Mouse (Mus musculus) hindbrain, embryonic 13.5 days (tissue): ENCODE results near the gene Tekt4. TPM values are rescaled to one million over a fixed set of nuclear protein-coding genes. Genes with fewer than 3 reads are reported as not detected.
A peak's percentile ranks its signal among the peaks of the same experiment; 100 is the strongest.

Source experiments
- ATAC-seq: fragments of 200-750 bp; cut with Nextera tagmentation; 2 replicates; pipeline ENCODE4 v1.8.0; 2017; ENCODE audit warnings: moderate TSS enrichment; ENCODE audit not compliant: low FRiP score
- H3K27ac ChIP-seq: fragments of 300-500 bp; sonication (generic); 2 replicates; pipeline ENCODE4 v1.5.1; 2015; ENCODE audit warnings: inconsistent platforms, mild to moderate bottlenecking, moderate library complexity
- H3K27me3 ChIP-seq: fragments of 300-500 bp; sonication (generic); 2 replicates; pipeline ENCODE4 v1.6.1; 2015; ENCODE audit warnings: mild to moderate bottlenecking, inconsistent platforms
- H3K36me3 ChIP-seq: fragments of 300-500 bp; sonication (generic); 2 replicates; pipeline ENCODE4 v1.6.1; 2015; ENCODE audit warnings: mild to moderate bottlenecking, inconsistent platforms
- H3K4me1 ChIP-seq: fragments of 300-500 bp; sonication (generic); replicated peaks from 2 replicates; pipeline ENCODE4 v1.6.1; 2015; ENCODE audit warnings: inconsistent platforms
- H3K4me2 ChIP-seq: fragments of 300-500 bp; sonication (generic); 2 replicates; pipeline ENCODE4 v1.6.1; 2015; ENCODE audit warnings: inconsistent platforms, mild to moderate bottlenecking, moderate library complexity
- H3K4me3 ChIP-seq: fragments of 300-500 bp; sonication (generic); 2 replicates; pipeline ENCODE4 v1.5.1; 2015; ENCODE audit warnings: mild to moderate bottlenecking, inconsistent platforms
- H3K9ac ChIP-seq: fragments of 300-500 bp; sonication (generic); 2 replicates; pipeline ENCODE4 v1.6.1; 2015; ENCODE audit warnings: mild to moderate bottlenecking, inconsistent platforms
- H3K9me3 ChIP-seq: fragments of 300-500 bp; sonication (generic); 2 replicates; pipeline ENCODE4 v1.6.1; 2016; ENCODE audit warnings: inconsistent platforms
- WGBS: fragments of 180-500 bp; shearing (Covaris S2); methylation state at CpG from one replicate; pipeline ENCODE4 v1.1.7; 2015; 5-methylcytosine and 5-hydroxymethylcytosine counted together
- polyA plus RNA-seq: library from polyadenylated mRNA; unstranded; fragments of >200 nt; fragmentation: Nextera tagmentation; extraction: Ambion mirVana; gene quantifications from 2 replicates; pipeline ENCODE4 v1.2.1, GENCODE M21; 2015

Tekt4 gene
- 1.1 and 2.0 TPM in 2 replicates for polyA plus RNA-seq

DNA sequence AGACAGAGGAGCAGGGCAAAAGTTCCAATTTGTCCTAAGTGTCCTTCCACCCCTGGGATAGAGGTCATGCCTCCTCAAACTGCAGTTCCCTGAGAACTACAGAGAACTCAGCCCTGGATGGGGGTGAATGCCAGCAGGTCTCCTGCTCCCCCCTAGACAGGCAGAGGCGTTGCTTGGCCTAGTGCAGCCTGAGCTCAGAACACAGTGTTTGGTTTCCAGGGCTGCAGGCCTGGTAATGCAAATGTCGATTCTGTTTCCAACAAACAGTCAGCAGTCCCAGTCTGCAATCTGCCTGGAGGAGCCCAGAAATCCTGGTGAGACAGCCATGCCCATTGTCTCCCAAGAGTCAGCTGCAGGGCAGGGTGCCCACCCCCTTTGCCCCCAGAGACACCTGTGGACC is at the start of gene Tekt4:
Tekt4 (plus strand) TSS at position 344 of the 400 bp plus-strand sequence.
- H3K9ac ChIP-seq, result peak within 1 kb of the TSS; percentile 24; the same call in 1 of the 2 replicates
- no peak for ATAC-seq
- peaks cover 13% of the 10 kb centered on the region for H3K4me1 ChIP-seq
- H3K27ac ChIP-seq, result no peak within 1 kb of the TSS
- H3K4me3 ChIP-seq, result no peak within 1 kb of the TSS
- H3K9me3 ChIP-seq, result no peaks in the 10 kb centered on the region
- no peaks in the 10 kb centered on the region for H3K36me3 ChIP-seq
- H3K27me3 ChIP-seq, result 0 out of 2 replicates have a peak, but pooled peaks cover 6% of the 10 kb centered on the region
- no peak within 1 kb of the TSS for H3K4me2 ChIP-seq
- 35% methylated on average over 2 of the region's 2 CpGs for WGBS

DNA sequence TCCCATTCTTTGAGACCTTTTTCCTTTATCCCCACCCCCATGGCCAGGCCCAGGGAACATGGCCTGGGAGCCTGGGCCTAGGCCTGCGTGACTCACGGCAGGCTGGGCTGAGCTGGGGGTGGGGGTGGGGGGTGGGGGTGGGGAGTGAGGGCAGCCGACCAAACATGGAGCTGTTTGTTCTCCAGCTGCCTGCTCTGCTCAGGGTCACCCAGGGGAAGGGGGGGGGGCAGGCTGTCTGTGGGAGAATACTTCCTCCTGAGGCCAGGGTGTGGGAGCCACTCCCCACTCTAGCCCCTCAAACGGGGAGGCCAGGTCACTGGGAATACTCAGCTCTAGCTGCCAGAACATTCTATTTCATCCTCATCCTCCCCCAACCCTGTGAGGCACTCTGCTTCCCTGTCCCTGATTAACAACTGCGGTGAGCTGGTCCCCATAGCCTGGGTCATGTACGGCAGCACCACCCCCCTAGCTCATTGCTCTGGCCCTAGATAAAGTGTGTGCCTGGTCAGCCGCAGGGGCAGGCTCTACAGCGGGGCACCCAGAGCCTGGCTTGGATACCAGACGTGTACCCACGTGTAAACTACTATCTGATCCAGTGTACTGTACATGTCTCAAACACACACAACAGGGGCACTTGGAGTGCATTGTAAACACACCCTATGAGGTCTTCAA is 49.1 kb upstream of the Tekt4 start:
- Histone ChIP-seq H3K27ac (peak overlapping the region; percentile 72), H3K4me1 (peaks cover 83% of the 10 kb centered on the region), H3K9me3 (no peaks in the 10 kb centered on the region), H3K4me3 (no peak overlapping the region), H3K9ac (peak overlapping the region; percentile 24; the same call in 1 of the 2 replicates), H3K36me3 (no peaks in the 10 kb centered on the region), H3K27me3 (peaks cover 37% of the 10 kb centered on the region), H3K4me2 (no peak overlapping the region)
- ATAC-seq, result 0 out of 2 replicates have a peak, but pooled peaks have one; percentile 25
- 7% methylated on average over 10 of the region's 10 CpGs for WGBS

DNA sequence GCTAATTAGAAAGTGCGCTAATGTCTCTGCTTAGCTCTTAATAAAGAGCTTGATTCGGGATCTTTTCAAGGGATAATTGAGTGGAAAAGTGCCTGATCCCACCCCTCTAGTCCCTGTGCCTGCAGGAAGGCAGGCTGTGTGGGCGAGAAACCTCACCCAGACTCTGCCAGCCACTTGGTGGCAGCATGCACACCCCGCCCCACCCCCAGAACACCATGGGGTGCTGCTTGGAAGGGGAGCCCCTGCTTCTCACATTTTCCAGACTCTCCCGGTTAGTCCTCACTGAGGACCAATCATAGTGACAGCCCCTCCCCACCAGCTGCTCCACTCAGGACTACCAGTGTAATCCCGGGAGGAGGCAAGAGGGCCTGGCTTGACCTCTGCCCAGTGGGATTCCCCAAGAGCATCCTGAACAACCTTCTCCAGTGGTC is 48.4 kb upstream of the Tekt4 start:
- H3K9me3 ChIP-seq, result no peaks in the 10 kb centered on the region
- no peak overlapping the region for H3K4me3 ChIP-seq
- no peaks in the 10 kb centered on the region for H3K36me3 ChIP-seq
- no peak for ATAC-seq
- peaks cover 85% of the 10 kb centered on the region for H3K4me1 ChIP-seq
- WGBS, result 11% methylated on average over 6 of the region's 6 CpGs
- H3K27ac ChIP-seq, result peak overlapping the region; percentile 72
- H3K4me2 ChIP-seq, result no peak overlapping the region
- peaks cover 31% of the 10 kb centered on the region for H3K27me3 ChIP-seq
- H3K9ac ChIP-seq, result peak overlapping the region; percentile 24; the same call in 1 of the 2 replicates

DNA sequence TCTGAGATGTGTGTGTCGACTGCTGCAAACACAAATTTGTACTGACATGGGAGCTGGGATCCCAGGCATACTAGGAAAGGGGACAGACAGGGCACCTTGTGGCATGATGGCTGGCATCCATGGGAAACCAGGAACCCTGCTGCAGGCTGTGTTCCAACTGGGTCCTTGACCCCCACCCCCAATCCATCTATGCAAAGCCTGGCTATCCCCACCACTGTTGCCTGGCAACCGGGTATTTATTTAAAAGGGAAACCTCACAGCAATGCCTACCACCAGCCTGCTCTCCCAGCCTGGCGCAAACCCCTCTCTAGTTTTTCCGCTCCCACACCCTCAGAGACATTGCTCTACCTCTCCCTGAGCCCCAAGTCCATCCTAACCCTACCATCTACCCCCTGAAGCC is 47.1 kb upstream of the Tekt4 start:
- WGBS, result 56% methylated on average over 4 of the region's 4 CpGs
- peak overlapping the region; percentile 60; the same call in 1 of the 2 replicates for H3K9ac ChIP-seq
- H3K4me2 ChIP-seq, result no peak overlapping the region

DNA sequence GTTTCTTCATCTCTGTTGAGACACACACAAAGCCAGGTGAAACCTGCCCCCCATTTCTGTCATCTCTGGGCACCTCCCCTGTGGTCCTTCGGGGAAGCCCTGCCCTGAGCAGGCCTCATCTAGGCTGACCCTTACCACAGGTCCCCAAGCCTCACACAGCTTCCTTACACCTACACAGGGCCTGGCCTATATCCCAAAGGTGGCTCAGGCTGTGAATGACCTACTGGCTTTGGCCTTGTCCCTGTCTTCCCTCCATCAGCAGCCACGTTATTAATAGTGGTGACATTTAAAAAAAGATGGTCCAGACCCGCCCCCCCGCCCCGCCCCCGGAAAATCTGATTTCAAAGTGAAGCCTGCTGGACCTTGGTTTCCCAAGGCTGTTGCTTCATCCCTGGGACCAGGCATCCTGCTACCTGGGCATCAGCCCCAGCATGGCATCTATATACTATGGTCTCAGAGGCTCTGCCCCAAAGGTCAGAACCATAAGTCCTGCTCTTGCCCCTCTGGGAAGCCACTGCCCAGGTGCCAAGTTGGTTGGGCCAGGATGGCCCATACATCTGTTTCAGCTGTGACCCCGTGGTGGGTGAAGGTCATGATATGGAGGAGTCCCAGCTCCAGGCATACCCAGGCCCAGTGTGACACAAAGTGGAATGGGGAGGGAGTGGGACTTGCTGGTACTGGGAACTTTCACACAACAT is 46.0 kb upstream of the Tekt4 start:
- 82% methylated on average over 7 of the region's 7 CpGs for WGBS
- Histone ChIP-seq H3K4me3 (no peak overlapping the region), H3K4me1 (peaks cover 80% of the 10 kb centered on the region), H3K9ac (no peak overlapping the region), H3K27me3 (peaks cover 9% of the 10 kb centered on the region), H3K36me3 (no peaks in the 10 kb centered on the region), H3K27ac (no peak overlapping the region), H3K9me3 (no peaks in the 10 kb centered on the region), H3K4me2 (no peak overlapping the region)
- no peak for ATAC-seq

More for the DNA sequence above, 47.1 kb upstream of the Tekt4 start:
- Histone ChIP-seq H3K9me3 (no peaks in the 10 kb centered on the region), H3K4me3 (no peak overlapping the region), H3K27me3 (peaks cover 20% of the 10 kb centered on the region), H3K27ac (peak overlapping the region; percentile 72; the same call in 1 of the 2 replicates), H3K4me1 (peaks cover 80% of the 10 kb centered on the region), H3K36me3 (no peaks in the 10 kb centered on the region)
- no peak for ATAC-seq

DNA sequence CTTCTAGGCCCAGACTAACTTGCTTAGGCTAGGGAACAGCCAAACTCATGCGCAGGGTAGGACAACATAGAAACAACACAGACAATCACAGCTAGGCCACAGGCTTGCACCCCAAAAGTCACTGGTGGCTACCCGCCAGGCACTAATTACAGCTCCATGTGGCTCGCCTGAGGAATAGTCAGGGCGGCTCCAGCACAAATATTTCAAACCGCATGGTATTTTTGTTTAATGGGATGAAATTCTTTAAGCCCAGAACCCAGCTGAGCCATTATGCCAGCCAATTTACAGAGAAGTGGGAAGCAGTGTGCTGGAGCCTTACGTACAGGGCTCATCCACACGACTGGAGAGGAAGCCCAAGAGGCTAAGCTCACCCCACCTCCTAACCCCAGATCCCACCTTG is 44.8 kb upstream of the Tekt4 start:
- Histone ChIP-seq H3K9ac (no peak overlapping the region; the same call in 1 of the 2 replicates), H3K9me3 (no peaks in the 10 kb centered on the region), H3K4me1 (peaks cover 78% of the 10 kb centered on the region), H3K36me3 (no peaks in the 10 kb centered on the region), H3K27me3 (no peaks in the 10 kb centered on the region), H3K4me2 (no peak overlapping the region), H3K4me3 (no peak overlapping the region), H3K27ac (peak overlapping the region; percentile 76)
- no peak for ATAC-seq
- WGBS, result 63% methylated on average over 7 of the region's 7 CpGs

DNA sequence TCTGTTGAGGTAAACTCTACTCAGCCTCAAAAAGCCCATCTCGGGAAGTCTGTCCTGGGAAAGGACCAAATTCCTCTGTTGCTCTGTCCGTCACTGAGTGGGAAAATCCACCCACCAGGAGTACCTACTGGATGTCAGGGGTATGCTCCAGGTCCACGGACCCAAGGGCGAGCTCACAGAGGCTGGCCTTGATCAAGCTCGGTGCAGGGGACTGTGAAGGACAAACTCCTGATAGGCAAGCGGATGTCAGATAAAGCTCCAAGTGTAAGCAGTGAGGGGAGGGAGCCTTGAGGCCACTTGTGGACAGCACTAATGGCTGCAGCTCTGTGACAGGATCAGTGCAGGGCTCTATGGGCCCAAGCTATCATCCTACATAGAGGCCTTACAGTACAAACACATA is 44.2 kb upstream of the Tekt4 start:
- 80% methylated on average over 6 of the region's 6 CpGs for WGBS
- Histone ChIP-seq H3K36me3 (no peaks in the 10 kb centered on the region), H3K27ac (peak overlapping the region; percentile 76), H3K9me3 (no peaks in the 10 kb centered on the region), H3K4me1 (peaks cover 78% of the 10 kb centered on the region), H3K27me3 (no peaks in the 10 kb centered on the region), H3K4me2 (no peak overlapping the region), H3K9ac (no peak overlapping the region; the same call in 1 of the 2 replicates), H3K4me3 (no peak overlapping the region)
- no peak for ATAC-seq

DNA sequence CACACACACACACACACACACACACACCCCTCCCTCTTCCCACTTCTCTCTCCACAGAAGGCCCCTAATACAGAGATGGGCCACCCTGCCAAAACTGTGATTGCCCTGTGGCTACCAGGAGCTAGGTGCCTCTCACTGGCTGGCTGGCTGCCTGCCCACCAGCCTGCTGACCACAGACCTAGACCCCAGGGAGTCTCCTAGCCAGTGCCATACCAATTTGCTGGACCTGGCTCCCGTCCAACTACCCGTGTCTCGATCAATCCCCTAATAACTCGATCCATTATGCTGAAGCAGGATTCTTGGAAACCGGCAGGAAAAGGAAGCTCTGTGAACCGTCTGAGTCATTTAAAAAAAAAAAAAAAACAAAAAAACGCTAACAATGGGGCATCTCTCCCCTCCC is 43.6 kb upstream of the Tekt4 start:
- Histone ChIP-seq H3K9me3 (no peaks in the 10 kb centered on the region), H3K4me2 (no peak overlapping the region), H3K27ac (peak overlapping the region; percentile 76), H3K36me3 (no peaks in the 10 kb centered on the region), H3K9ac (0 out of 2 replicates have a peak overlapping the region, but pooled peaks have one; percentile 46), H3K27me3 (no peaks in the 10 kb centered on the region), H3K4me3 (no peak overlapping the region), H3K4me1 (peaks cover 78% of the 10 kb centered on the region)
- WGBS, result 20% methylated on average over 7 of the region's 7 CpGs
- ATAC-seq, result no peak

DNA sequence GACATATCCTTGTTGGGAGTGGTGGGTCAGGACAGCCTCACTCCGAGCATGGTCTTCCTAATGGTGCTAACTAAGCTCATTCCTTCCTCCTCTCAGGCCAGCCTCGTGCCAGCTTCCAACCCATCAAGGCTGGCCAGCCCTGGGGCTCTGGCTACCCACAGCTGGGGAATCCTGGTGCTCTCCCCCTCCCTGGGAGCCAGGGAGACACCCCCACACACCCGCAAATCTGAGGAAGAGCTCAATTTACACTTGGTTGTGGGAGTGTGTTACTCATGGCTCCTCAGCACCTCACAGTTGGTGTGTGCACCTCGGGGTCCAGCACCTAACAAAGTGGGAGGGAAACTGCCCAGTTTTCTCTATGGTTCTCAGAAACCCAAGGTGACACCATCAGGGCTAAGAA is 43.2 kb upstream of the Tekt4 start:
- peaks cover 78% of the 10 kb centered on the region for H3K4me1 ChIP-seq
- 64% methylated on average over 4 of the region's 4 CpGs for WGBS
- no peak overlapping the region for H3K4me2 ChIP-seq
- H3K9ac ChIP-seq, result peak overlapping the region; percentile 46; the same call in 1 of the 2 replicates
- no peak for ATAC-seq
- no peaks in the 10 kb centered on the region for H3K9me3 ChIP-seq
- H3K36me3 ChIP-seq, result no peaks in the 10 kb centered on the region
- peak overlapping the region; percentile 76 for H3K27ac ChIP-seq
- no peaks in the 10 kb centered on the region for H3K27me3 ChIP-seq
- no peak overlapping the region for H3K4me3 ChIP-seq

DNA sequence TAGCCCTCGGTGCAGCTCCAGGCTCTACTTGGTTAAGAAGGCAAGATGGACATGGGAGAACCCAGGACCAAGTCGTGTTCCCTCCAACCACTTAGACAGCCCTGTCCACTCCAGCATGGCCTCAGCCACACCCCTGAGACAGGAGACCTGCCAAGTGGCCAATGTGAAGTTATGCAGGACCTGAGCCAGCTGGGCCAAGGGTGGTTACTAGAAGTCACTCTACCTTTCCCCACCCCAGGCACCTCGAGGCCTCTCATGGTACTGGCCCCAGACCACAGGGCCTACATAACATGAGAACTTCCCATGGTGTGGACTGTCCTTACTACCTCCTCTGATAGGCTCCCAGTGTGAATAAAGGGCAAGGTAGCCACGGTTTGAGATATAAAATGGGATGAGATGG is 40.2 kb upstream of the Tekt4 start:
- H3K27ac ChIP-seq, result no peak overlapping the region
- no peak overlapping the region for H3K9ac ChIP-seq
- WGBS, result 86% methylated on average over 4 of the region's 4 CpGs
- no peak for ATAC-seq
- no peaks in the 10 kb centered on the region for H3K9me3 ChIP-seq
- H3K4me3 ChIP-seq, result no peak overlapping the region
- H3K27me3 ChIP-seq, result no peaks in the 10 kb centered on the region
- peaks cover 77% of the 10 kb centered on the region for H3K4me1 ChIP-seq
- H3K36me3 ChIP-seq, result no peaks in the 10 kb centered on the region
- no peak overlapping the region for H3K4me2 ChIP-seq

DNA sequence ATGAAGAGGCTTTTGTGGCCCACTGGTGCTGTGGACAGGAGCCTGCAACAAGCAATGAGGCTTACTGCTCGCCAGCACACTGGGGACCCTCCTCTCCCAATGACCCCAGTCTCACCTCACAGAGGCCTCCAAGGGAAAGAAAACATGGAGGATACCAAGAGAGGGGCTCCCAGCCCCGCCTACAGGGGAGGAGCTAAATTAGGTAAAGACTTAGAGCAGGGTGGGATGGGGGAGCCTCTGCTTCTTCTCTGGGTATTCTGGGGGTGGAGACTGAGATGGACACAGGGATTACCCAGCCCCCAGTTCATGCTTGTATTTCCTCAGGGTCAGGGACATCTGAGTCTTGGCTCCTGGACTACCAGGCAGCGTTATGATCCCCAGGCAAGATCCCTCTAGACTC is 39.5 kb upstream of the Tekt4 start:
- H3K4me2 ChIP-seq, result no peak overlapping the region
- WGBS, result 32% methylated on average over 3 of the region's 3 CpGs
- H3K9ac ChIP-seq, result 0 out of 2 replicates have a peak overlapping the region, but pooled peaks have one; percentile 53
- no peaks in the 10 kb centered on the region for H3K27me3 ChIP-seq
- H3K9me3 ChIP-seq, result no peaks in the 10 kb centered on the region
- H3K4me1 ChIP-seq, result peaks cover 77% of the 10 kb centered on the region
- H3K36me3 ChIP-seq, result no peaks in the 10 kb centered on the region
- no peak overlapping the region for H3K4me3 ChIP-seq
- peak overlapping the region; percentile 73 for H3K27ac ChIP-seq
- ATAC-seq, result no peak

DNA sequence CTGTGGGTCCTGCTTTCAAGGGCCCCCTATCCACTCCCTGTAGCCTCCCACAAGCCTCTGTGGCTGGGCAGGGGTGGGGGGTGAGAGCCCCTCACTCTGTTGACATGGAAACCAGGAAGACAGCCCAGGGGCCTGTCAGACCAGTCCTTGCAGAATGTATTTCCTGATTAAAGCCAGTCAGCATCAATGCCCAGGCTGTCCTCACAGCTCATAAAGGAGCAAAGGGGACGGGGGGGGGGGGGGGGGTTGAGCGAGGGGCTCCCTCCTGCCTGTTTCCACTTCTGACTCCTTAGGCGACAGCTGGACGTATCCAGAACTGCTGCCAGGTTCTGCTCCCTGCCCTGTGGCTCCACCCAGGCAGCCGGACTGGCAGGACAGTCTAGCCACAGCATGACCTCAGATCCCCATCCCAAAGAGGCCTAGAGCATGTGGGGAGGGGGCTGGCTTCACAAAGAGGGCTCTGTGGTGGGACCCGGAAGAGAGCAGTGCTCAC is 38.9 kb upstream of the Tekt4 start:
- no peak overlapping the region for H3K4me3 ChIP-seq
- 1% methylated on average over 5 of the region's 6 CpGs for WGBS
- peaks cover 77% of the 10 kb centered on the region for H3K4me1 ChIP-seq
- peak overlapping the region; percentile 53 for H3K9ac ChIP-seq
- H3K4me2 ChIP-seq, result 0 out of 2 replicates have a peak overlapping the region, but pooled peaks have one; percentile 17
- H3K36me3 ChIP-seq, result no peaks in the 10 kb centered on the region
- H3K27ac ChIP-seq, result peak overlapping the region; percentile 73
- H3K27me3 ChIP-seq, result no peaks in the 10 kb centered on the region
- 0 out of 2 replicates have a peak, but pooled peaks have one; percentile 26 for ATAC-seq
- H3K9me3 ChIP-seq, result no peaks in the 10 kb centered on the region
